Mouse (Mus musculus) T-helper 2 cell (primary cell): Measurements from ENCODE around the gene Olfr749.

ENCODE experiments used
- in situ Hi-C: fragments of 300-600 bp; cut with MboI, MseI; formaldehyde crosslinking; loops from one replicate; pipeline ENCODE4 v1.15.1; 2025; ENCODE audit warnings: high pct_unique_total_duplicates

Gene Olfr749

GRCm38 (mm10) chr14:50744994-50745393, at the start of gene Olfr749:
Olfr749 (minus strand) TSS chr14:50745094.
- in situ Hi-C loops: no loop called here

- in situ Hi-C loops: no loop called here
Measured at GRCm38 (mm10) chr14:50788157-50788556, 43.3 kb upstream of the Olfr749 start.

GRCm38 (mm10) chr14:50785251-50785637, 40.4 kb upstream of the Olfr749 start, which contains the start of gene Ttc5:
Ttc5 (minus strand) TSS chr14:50785519.
- in situ Hi-C loops: no loop called here

- in situ Hi-C loops: no loop called here
Measured at GRCm38 (mm10) chr14:50784391-50785250, 39.7 kb upstream of the Olfr749 start.

- in situ Hi-C loops: no loop called here
Measured at GRCm38 (mm10) chr14:50782166-50782565, 37.3 kb upstream of the Olfr749 start.

GRCm38 (mm10) chr14:50771342-50771741, 26.4 kb upstream of the Olfr749 start:
- in situ Hi-C loops: loop anchor here (25.0 kb wide), 1 partner anchor 909 kb away; no protein-coding TSS in a partner anchor

- in situ Hi-C loops: loop anchor here (25.0 kb wide), 1 partner anchor 903 kb away; no protein-coding TSS in a partner anchor
Measured at GRCm38 (mm10) chr14:50765736-50766135, 20.8 kb upstream of the Olfr749 start.

- in situ Hi-C loops: loop anchor here (25.0 kb wide), 1 partner anchor 896 kb away; no protein-coding TSS in a partner anchor
Measured at GRCm38 (mm10) chr14:50758416-50759085, 13.7 kb upstream of the Olfr749 start.

- in situ Hi-C loops: no loop called here
Measured at GRCm38 (mm10) chr14:50741584-50741983, 3.3 kb downstream of the Olfr749 start.

GRCm38 (mm10) chr14:50740334-50740733, 4.6 kb downstream of the Olfr749 start:
- in situ Hi-C loops: no loop called here

- in situ Hi-C loops: loop anchor here (25.0 kb wide), 1 partner anchor 660 kb away; no protein-coding TSS in a partner anchor
Measured at GRCm38 (mm10) chr14:50722371-50722770, 22.5 kb downstream of the Olfr749 start.

- in situ Hi-C loops: loop anchor here (25.0 kb wide), 1 partner anchor 658 kb away; no protein-coding TSS in a partner anchor
Measured at GRCm38 (mm10) chr14:50719875-50720274, 25.0 kb downstream of the Olfr749 start.

- in situ Hi-C loops: loop anchor here (25.0 kb wide), 1 partner anchor 645 kb away; no protein-coding TSS in a partner anchor
Measured at GRCm38 (mm10) chr14:50707073-50707472, 37.8 kb downstream of the Olfr749 start, which contains the start of gene Olfr748. Olfr748 (plus strand) TSS chr14:50707373.

- in situ Hi-C loops: no loop called here
Measured at GRCm38 (mm10) chr14:50693106-50693505, 51.8 kb downstream of the Olfr749 start, which contains the start of gene Olfr747. Olfr747 (minus strand) TSS chr14:50693206.
